Mouse (Mus musculus) CH12.LX (cell line): ENCODE measurements around the gene Rps26. TPM values are rescaled to one million over a fixed set of nuclear protein-coding genes. Genes with fewer than 3 reads are reported as not detected.

Experiments
- DNase-seq: peaks from one replicate; pipeline ENCODE4 v3.0.0-alpha.2; 2013; ENCODE audit errors: extremely low read depth
- H3K27ac ChIP-seq: 2 replicates; pipeline ENCODE4 v1.5.1; 2012; ENCODE audit warnings: low read depth, mild to moderate bottlenecking, control low read depth, moderate library complexity; ENCODE audit not compliant: insufficient read depth
- H3K27me3 ChIP-seq: replicated peaks from 2 replicates; pipeline ENCODE3; 2012; ENCODE audit warnings: inconsistent platforms
- H3K36me3 ChIP-seq, 2 experiments: replicated peaks in 1 of 2; 2 replicates each; pipeline versions ENCODE3 to v1.6.1; 2012; ENCODE audit warnings: inconsistent platforms in 1 of 2, low read length in 1 of 2, mild to moderate bottlenecking in 1 of 2, mixed read lengths in 1 of 2, moderate library complexity in 1 of 2; ENCODE audit not compliant: control insufficient read depth in 1 of 2, insufficient read depth in 1 of 2
- H3K4me1 ChIP-seq, 2 experiments: 2 replicates each; pipeline ENCODE4 v1.6.1; 2012; ENCODE audit warnings: inconsistent platforms in 1 of 2, moderate library complexity in 1 of 2; ENCODE audit not compliant: insufficient read depth in 2 of 2, control insufficient read depth in 1 of 2
- H3K4me2 ChIP-seq: 2 replicates; pipeline ENCODE4 v1.6.1; 2012; ENCODE audit warnings: low read depth, mild to moderate bottlenecking, control low read depth; ENCODE audit not compliant: poor library complexity, insufficient read depth, severe bottlenecking
- H3K4me3 ChIP-seq, 3 experiments: fragments of 150-350 bp in 1 of 3; sonication (generic) in 1 of 3; replicated peaks in 1 of 3; 2 replicates each; pipeline versions ENCODE3 to v1.5.1; 2011 to 2012; ENCODE audit warnings: low read depth in 2 of 3, low read length in 2 of 3, mild to moderate bottlenecking in 2 of 3, moderate library complexity in 2 of 3, control low read depth in 1 of 3, improper control_type of control experiment in 1 of 3, inconsistent platforms in 1 of 3, mixed read lengths in 1 of 3; ENCODE audit not compliant: poor library complexity in 1 of 3
- H3K79me2 ChIP-seq: replicated peaks from 2 replicates; pipeline ENCODE4 v1.6.1; 2012; ENCODE audit warnings: mild to moderate bottlenecking, moderate library complexity; ENCODE audit not compliant: control insufficient read depth, poor library complexity, insufficient read depth, severe bottlenecking; ENCODE audit errors: extremely low read depth
- H3K9ac ChIP-seq: 2 replicates; pipeline ENCODE4 v1.6.1; 2012; ENCODE audit warnings: low read depth, mild to moderate bottlenecking, control low read depth, moderate library complexity; ENCODE audit not compliant: insufficient read depth
- H3K9me3 ChIP-seq: replicated peaks from 2 replicates; pipeline ENCODE3; 2012; ENCODE audit warnings: low read length, inconsistent platforms, mixed read lengths
- CHD2 ChIP-seq: IDR thresholded peaks from 2 replicates; pipeline ENCODE4 v1.6.1; 2011; ENCODE audit warnings: low read length, improper control_type of control experiment
- CTCF ChIP-seq, 2 experiments: IDR thresholded peaks in 1 of 2; conservative IDR thresholded peaks in 1 of 2; 2 replicates each; pipeline ENCODE4 v1.5.1; 2011 to 2012; ENCODE audit warnings: low read depth in 2 of 2, low read length in 2 of 2, improper control_type of control experiment in 1 of 2, inconsistent platforms in 1 of 2, mild to moderate bottlenecking in 1 of 2, moderate library complexity in 1 of 2
- GABPA ChIP-seq: IDR thresholded peaks from 2 replicates; pipeline ENCODE4 v1.6.1; 2012; ENCODE audit warnings: low read depth, low read length, improper control_type of control experiment, inconsistent platforms; ENCODE audit not compliant: insufficient replicate concordance
- IRF4 ChIP-seq: IDR thresholded peaks from 2 replicates; pipeline ENCODE4 v1.6.1; 2014; ENCODE audit warnings: low read depth, mild to moderate bottlenecking, inconsistent platforms, low read length, improper control_type of control experiment
- JUN ChIP-seq: IDR thresholded peaks from 2 replicates; pipeline ENCODE4 v1.6.1; 2011; ENCODE audit warnings: low read depth, mild to moderate bottlenecking, low read length, improper control_type of control experiment, moderate library complexity; ENCODE audit not compliant: insufficient read depth
- MAX ChIP-seq: IDR thresholded peaks from 2 replicates; pipeline ENCODE4 v1.6.1; 2011; ENCODE audit warnings: low read length, improper control_type of control experiment
- MEF2A ChIP-seq: IDR thresholded peaks from 2 replicates; pipeline ENCODE4 v1.6.1; 2014; ENCODE audit warnings: low read depth, mild to moderate bottlenecking, inconsistent platforms, low read length, improper control_type of control experiment, borderline replicate concordance
- MXI1 ChIP-seq: IDR thresholded peaks from 2 replicates; pipeline ENCODE4 v1.6.1; 2011; ENCODE audit warnings: mild to moderate bottlenecking, low read depth, low read length, improper control_type of control experiment
- MYC ChIP-seq: IDR thresholded peaks from 2 replicates; pipeline ENCODE4 v1.6.1; 2011; ENCODE audit warnings: low read depth, mild to moderate bottlenecking, improper control_type of control experiment, low read length
- NRF1 ChIP-seq: IDR thresholded peaks from 2 replicates; pipeline ENCODE4 v1.6.1; 2014; ENCODE audit warnings: low read depth, mild to moderate bottlenecking, inconsistent platforms, low read length, improper control_type of control experiment, moderate library complexity
- PAX5 ChIP-seq: IDR thresholded peaks from 2 replicates; pipeline ENCODE4 v1.6.1; 2012; ENCODE audit warnings: low read length, inconsistent platforms, mixed read lengths
- POLR2A ChIP-seq: IDR thresholded peaks from 2 replicates; pipeline ENCODE4 v1.6.1; 2011; ENCODE audit warnings: low read depth, mild to moderate bottlenecking, improper control_type of control experiment, low read length
- RCOR1 ChIP-seq: conservative IDR thresholded peaks from 2 replicates; pipeline ENCODE4 v1.6.1; 2012; ENCODE audit warnings: low read depth, mild to moderate bottlenecking, inconsistent platforms, low read length, improper control_type of control experiment
- SIN3A ChIP-seq: IDR thresholded peaks from 2 replicates; pipeline ENCODE4 v1.6.1; 2012; ENCODE audit warnings: low read length, improper control_type of control experiment, inconsistent platforms
- TBP ChIP-seq: conservative IDR thresholded peaks from 2 replicates; pipeline ENCODE4 v1.6.1; 2011; ENCODE audit warnings: low read depth, low read length, improper control_type of control experiment
- UBTF ChIP-seq: IDR thresholded peaks from 2 replicates; pipeline ENCODE4 v1.6.1; 2012; ENCODE audit warnings: low read depth, mild to moderate bottlenecking, inconsistent platforms, low read length, improper control_type of control experiment, moderate library complexity
- USF1 ChIP-seq: IDR thresholded peaks from 2 replicates; pipeline ENCODE4 v1.6.1; 2014; ENCODE audit warnings: low read depth, mild to moderate bottlenecking, inconsistent platforms, low read length, improper control_type of control experiment
- USF2 ChIP-seq: conservative IDR thresholded peaks from 2 replicates; pipeline ENCODE4 v1.6.1; 2011; ENCODE audit warnings: low read depth, low read length, improper control_type of control experiment
- dilution Hi-C: fragments of 300-500 bp; cut with MboI; formaldehyde crosslinking; loops from 2 replicates; pipeline ENCODE4 v1.14.3; 2020; ENCODE audit warnings: low sequenced_read_pairs; ENCODE audit not compliant: extremely low pct_unique_long_range_greater_than_20kb, extremely low pct_ligation_motif_present
- in situ Hi-C: fragments of 300-500 bp; cut with MboI; formaldehyde crosslinking; loops from 3 replicates; pipeline ENCODE4 v1.14.3; 2019; ENCODE audit warnings: low sequenced_read_pairs, low pct_ligation_motif_present, low pct_unique_long_range_greater_than_20kb, mixed read lengths
- polyA plus RNA-seq: library from polyadenylated mRNA; unstranded; fragments of >175 nt; gene quantifications from 2 replicates; pipeline ENCODE4 v1.2.1, GENCODE M21; 2012; ENCODE audit warnings: low read depth; ENCODE audit not compliant: insufficient read length
- total RNA-seq, 2 experiments: library from RNA; depleted of rRNA; stranded (reverse); fragments of 300-350 nt in 1 of 2; fragments of >200 nt in 1 of 2; gene quantifications; 2 replicates each; pipeline ENCODE4 v1.2.3; 2012 to 2014

Rps26 gene
- total and polyA plus RNA-seq, 3 experiments: 1,906 to 2,987 (median 2,220) TPM

- in situ Hi-C loops: no loop called here
- Histone ChIP-seq H3K36me3 (no peaks in the 10 kb centered on the region), H3K4me1 (peaks cover 3 to 11% of the 10 kb centered on the region in 2 experiments; a peak in 2 of 4 replicates), H3K4me2 (no peak overlapping the region), H3K9me3 (no peaks in the 10 kb centered on the region), H3K27ac (no peak overlapping the region), H3K79me2 (no peaks in the 10 kb centered on the region), H3K4me3 (no peak overlapping the region), H3K27me3 (peaks cover 2% of the 10 kb centered on the region), H3K9ac (no peak overlapping the region)
- TF ChIP-seq CTCF (conservative IDR thresholded peaks at IDR 0.05 in 1 of 2, IDR thresholded peaks at IDR 0.05 in 1 of 2; ENCODE audit: low read depth in 2 of 2, low read length in 2 of 2) (peak in 1 of 2 experiments; percentile 28; a peak in 2 of 4 replicates), MEF2A (no peak)
- no peak for DNase-seq
- dilution Hi-C loops: no loop called here
These were observed 37.1 kb upstream of the Rps26 start for GRCm38 (mm10) chr10:128663441-128664220.

GRCm38 (mm10) chr10:128662465-128662864 lies 35.9 kb upstream of the Rps26 start:
- dilution Hi-C loops (no loop called here), in situ Hi-C loops (no loop called here)
- no peak for DNase-seq
- H3K9me3 ChIP-seq: no peaks in the 10 kb centered on the region
- no peak overlapping the region for H3K4me2 ChIP-seq
- H3K4me3 ChIP-seq: no peak overlapping the region
- no peaks in the 10 kb centered on the region for H3K79me2 ChIP-seq
- TF ChIP-seq PAX5: no peak
- TF ChIP-seq GABPA: no peak
- no peak for TF ChIP-seq IRF4
- no peak for TF ChIP-seq USF1
- no peak for TF ChIP-seq SIN3A
- TF ChIP-seq TBP: no peak
- peaks cover 3 to 6% of the 10 kb centered on the region in 2 experiments; a peak in 2 of 4 replicates for H3K4me1 ChIP-seq
- H3K27ac ChIP-seq: no peak overlapping the region
- H3K36me3 ChIP-seq: no peaks in the 10 kb centered on the region
- no peak overlapping the region for H3K9ac ChIP-seq
- H3K27me3 ChIP-seq: peaks cover 2% of the 10 kb centered on the region

GRCm38 (mm10) chr10:128659490-128659889 lies 32.9 kb upstream of the Rps26 start:
- H3K27ac ChIP-seq: no peak overlapping the region
- H3K4me3 ChIP-seq: no peak overlapping the region
- H3K4me2 ChIP-seq: no peak overlapping the region
- no peaks in the 10 kb centered on the region for H3K27me3 ChIP-seq
- H3K9me3 ChIP-seq: no peaks in the 10 kb centered on the region
- dilution Hi-C loops: no loop called here
- no peak for DNase-seq
- no peaks in the 10 kb centered on the region for H3K79me2 ChIP-seq
- no peak overlapping the region for H3K9ac ChIP-seq
- TF ChIP-seq MYC (no peak), POLR2A (no peak), MAX (no peak), JUN (no peak), CHD2 (no peak), RCOR1 (no peak), USF2 (no peak), MXI1 (no peak), UBTF (no peak), NRF1 (no peak)
- no peaks in the 10 kb centered on the region for H3K36me3 ChIP-seq
- H3K4me1 ChIP-seq: peaks cover 9 to 10% of the 10 kb centered on the region in 2 experiments; a peak in 3 of 4 replicates
- in situ Hi-C loops: no loop called here
